In genomic region chr4:155841003-155841454, GRCm38 (mm10) we compare ENCODE assay signal across 8 mouse cellular contexts. TPM values are rescaled to one million over a fixed set of nuclear protein-coding genes. Genes with fewer than 3 reads are reported as not detected.
DNase-seq lines count a peak whose midpoint lies in the region; ATAC-seq and TF ChIP-seq lines count a peak whose summit lies in the region.

No protein-coding gene starts in this region.

- H3K27ac ChIP-seq in forebrain, embryonic 16.5 days (ENCODE audit: low read length), result no peak overlapping the region
- H3K27ac ChIP-seq in hindbrain, embryonic 12.5 days, result no peak overlapping the region
- H3K27ac ChIP-seq in limb, embryonic 15.5 days, result peak overlapping the region; percentile 86
- H3K27ac ChIP-seq in midbrain, embryonic 14.5 days (replicated peaks; ENCODE audit: low read depth, low read length), result no peak overlapping the region
- H3K27ac ChIP-seq in testis, adult 2 months (ENCODE audit: control insufficient read depth, insufficient read depth, low read depth, low read length), result peak overlapping the region; percentile 19; the same call in 1 of the 2 replicates

- peak overlapping the region; percentile 5 for H3K9ac ChIP-seq in forebrain, embryonic 16.5 days (replicated peaks; ENCODE audit: low read depth, low read length)
- peak overlapping the region; percentile 62 for H3K9ac ChIP-seq in hindbrain, embryonic 12.5 days
- peak overlapping the region; percentile 55 for H3K9ac ChIP-seq in limb, embryonic 15.5 days
- 0 out of 2 replicates have a peak overlapping the region, but pooled peaks have one; percentile 26 for H3K9ac ChIP-seq in midbrain, embryonic 14.5 days (replicated peaks; ENCODE audit: low read length)

- 0 out of 2 replicates have a peak, but pooled peaks have one; percentile 12 for TF ChIP-seq CTCF in brain, embryonic 14.5 days (IDR thresholded peaks at IDR 0.05; ENCODE audit: borderline replicate concordance, extremely low read depth, insufficient read depth, insufficient read length)
- no peak for TF ChIP-seq CTCF in testis, adult 2 months (IDR thresholded peaks at IDR 0.05; ENCODE audit: control insufficient read depth, insufficient read depth, insufficient replicate concordance, low read depth, low read length)

- DNase-seq in adrenal gland, adult (ENCODE audit: inconsistent age in 2 of 2, low spot score in 1 of 2), result peak; percentile 78 to 90
- no peak for DNase-seq in adrenal gland, postnatal 4 days (ENCODE audit: low spot score in 2 of 2)
- DNase-seq in brain, embryonic 14.5 days (ENCODE audit: low read depth), result peak; percentile 43
- DNase-seq in midbrain, embryonic 14.5 days, result peak; percentile 45

- ATAC-seq in forebrain, embryonic 16.5 days, result peak; percentile 23; the same call in 1 of the 2 replicates
- ATAC-seq in hindbrain, embryonic 12.5 days (ENCODE audit: low FRiP score), result peak; percentile 46
- ATAC-seq in limb, embryonic 15.5 days (ENCODE audit: insufficient number of reproducible peaks, low FRiP score, low TSS enrichment, low read depth), result peak; percentile 71
- ATAC-seq in midbrain, embryonic 14.5 days (ENCODE audit: low FRiP score, low TSS enrichment), result peak; percentile 32; the same call in 1 of the 2 replicates

- 1% methylated on average over 32 of the region's 32 CpGs for WGBS in forebrain, embryonic 16.5 days
- WGBS in hindbrain, embryonic 12.5 days, result under 1% methylated on average over 32 of the region's 32 CpGs
- WGBS in limb, embryonic 15.5 days, result 1% methylated on average over 32 of the region's 32 CpGs
- WGBS in midbrain, embryonic 14.5 days, result under 1% methylated on average over 32 of the region's 32 CpGs

- peaks cover 11% of the 10 kb centered on the region for H3K4me1 ChIP-seq in forebrain, embryonic 16.5 days (replicated peaks; ENCODE audit: control insufficient read depth, insufficient read depth, low read length)
- H3K4me1 ChIP-seq in hindbrain, embryonic 12.5 days, result peaks cover 28% of the 10 kb centered on the region
- peaks cover 45% of the 10 kb centered on the region for H3K4me1 ChIP-seq in limb, embryonic 15.5 days
- H3K4me1 ChIP-seq in midbrain, embryonic 14.5 days (ENCODE audit: control insufficient read depth, insufficient read depth, low read length), result peaks cover 10% of the 10 kb centered on the region; the same call in 1 of the 2 replicates
- H3K4me1 ChIP-seq in testis, adult 2 months (ENCODE audit: control insufficient read depth, insufficient read depth, low read length), result peaks cover 22% of the 10 kb centered on the region

- no peak for TF ChIP-seq POLR2A in brain, embryonic 14.5 days (IDR thresholded peaks at IDR 0.05; ENCODE audit: borderline replicate concordance, extremely low read depth, insufficient read depth, insufficient read length, poor library complexity, severe bottlenecking)
- peak; percentile 46; the same call in 1 of the 2 replicates for TF ChIP-seq POLR2A in testis, adult 2 months (IDR thresholded peaks at IDR 0.05; ENCODE audit: control insufficient read depth, low read depth, low read length)

- H3K4me2 ChIP-seq in forebrain, embryonic 16.5 days (ENCODE audit: low read length), result peak overlapping the region; percentile 40
- peak overlapping the region; percentile 70 for H3K4me2 ChIP-seq in hindbrain, embryonic 12.5 days (replicated peaks)
- peak overlapping the region; percentile 92 for H3K4me2 ChIP-seq in limb, embryonic 15.5 days
- H3K4me2 ChIP-seq in midbrain, embryonic 14.5 days (ENCODE audit: low read length), result peak overlapping the region; percentile 49

- no peaks in the 10 kb centered on the region; the same call in 1 of the 2 replicates for H3K27me3 ChIP-seq in forebrain, embryonic 16.5 days (replicated peaks; ENCODE audit: control insufficient read depth, insufficient read depth, low read length)
- H3K27me3 ChIP-seq in hindbrain, embryonic 12.5 days, result peaks cover 17% of the 10 kb centered on the region
- H3K27me3 ChIP-seq in limb, embryonic 15.5 days, result no peaks in the 10 kb centered on the region
- no peaks in the 10 kb centered on the region; the same call in none of the 2 replicates for H3K27me3 ChIP-seq in midbrain, embryonic 14.5 days (ENCODE audit: control insufficient read depth, insufficient read depth, low read length)
- no peaks in the 10 kb centered on the region for H3K27me3 ChIP-seq in testis, adult 2 months (ENCODE audit: control insufficient read depth, insufficient read depth, low read length)

- no peaks in the 10 kb centered on the region for H3K9me3 ChIP-seq in forebrain, embryonic 16.5 days (ENCODE audit: control insufficient read depth, low read length)
- H3K9me3 ChIP-seq in hindbrain, embryonic 12.5 days (replicated peaks), result no peaks in the 10 kb centered on the region
- no peaks in the 10 kb centered on the region for H3K9me3 ChIP-seq in limb, embryonic 15.5 days
- no peaks in the 10 kb centered on the region for H3K9me3 ChIP-seq in midbrain, embryonic 14.5 days (ENCODE audit: control insufficient read depth, low read length)

- H3K36me3 ChIP-seq in forebrain, embryonic 16.5 days (ENCODE audit: control insufficient read depth, insufficient read depth), result no peaks in the 10 kb centered on the region
- peaks cover 5% of the 10 kb centered on the region; the same call in 1 of the 2 replicates for H3K36me3 ChIP-seq in hindbrain, embryonic 12.5 days
- H3K36me3 ChIP-seq in limb, embryonic 15.5 days, result peaks cover 24% of the 10 kb centered on the region
- H3K36me3 ChIP-seq in midbrain, embryonic 14.5 days (ENCODE audit: control insufficient read depth, insufficient read depth, low read length), result no peaks in the 10 kb centered on the region
- no peaks in the 10 kb centered on the region; the same call in 1 of the 2 replicates for H3K36me3 ChIP-seq in testis, adult 2 months (ENCODE audit: control insufficient read depth, insufficient read depth, low read length)

- peak overlapping the region; percentile 13 for H3K4me3 ChIP-seq in forebrain, embryonic 16.5 days (replicated peaks; ENCODE audit: low read length)
- H3K4me3 ChIP-seq in hindbrain, embryonic 12.5 days, result peak overlapping the region; percentile 36
- H3K4me3 ChIP-seq in limb, embryonic 15.5 days, result peak overlapping the region; percentile 56
- peak overlapping the region; percentile 24 for H3K4me3 ChIP-seq in midbrain, embryonic 14.5 days (replicated peaks; ENCODE audit: low read depth, low read length)
- H3K4me3 ChIP-seq in testis, adult 2 months (ENCODE audit: control insufficient read depth, low read depth, low read length), result peak overlapping the region; percentile 58

RNA-seq across cellular contexts. Expression of gene Mxra8, which starts 1.5 kb away (rescaled TPM):
- 10 to 100 TPM; 86.3 to 93.5 TPM for total RNA-seq in adrenal gland, postnatal 4 days (2021)
- polyA plus RNA-seq in brain, embryonic 14.5 days (2012; rRNA removed), result 39.9 and 42.2 TPM in 2 replicates
- polyA plus RNA-seq in forebrain, embryonic 16.5 days (2015; fragmentation: Nextera tagmentation; extraction: Ambion mirVana), result 16.9 and 19.8 TPM in 2 replicates
- 40.6 and 40.7 TPM in 2 replicates for polyA plus RNA-seq in hindbrain, embryonic 12.5 days (2016; fragmentation: Nextera tagmentation; extraction: Ambion mirVana)
- polyA plus RNA-seq in limb, embryonic 15.5 days (2015; fragmentation: Nextera tagmentation; extraction: Ambion mirVana), result 150 and 197 TPM in 2 replicates
- 6.0 and 17.5 TPM in 2 replicates for polyA plus RNA-seq in midbrain, embryonic 14.5 days (2014; fragmentation: Nextera tagmentation; extraction: Ambion mirVana)
- 114 and 149 TPM in 2 replicates for polyA plus RNA-seq in testis, adult 2 months (2012; rRNA removed)

RNA-seq across cellular contexts. Expression of gene Dvl1, which starts 6.2 kb away (rescaled TPM):
- 10 to 100 TPM; 53.5 to 53.8 TPM for total RNA-seq in adrenal gland, postnatal 4 days (2021)
- 139 and 184 TPM in 2 replicates for polyA plus RNA-seq in brain, embryonic 14.5 days (2012; rRNA removed)
- 7.0 and 10.0 TPM in 2 replicates for polyA plus RNA-seq in forebrain, embryonic 16.5 days (2015; fragmentation: Nextera tagmentation; extraction: Ambion mirVana)
- polyA plus RNA-seq in hindbrain, embryonic 12.5 days (2016; fragmentation: Nextera tagmentation; extraction: Ambion mirVana), result 18.6 and 20.0 TPM in 2 replicates
- 7.1 and 10.4 TPM in 2 replicates for polyA plus RNA-seq in limb, embryonic 15.5 days (2015; fragmentation: Nextera tagmentation; extraction: Ambion mirVana)
- 15.3 and 18.0 TPM in 2 replicates for polyA plus RNA-seq in midbrain, embryonic 14.5 days (2014; fragmentation: Nextera tagmentation; extraction: Ambion mirVana)
- 132 and 135 TPM in 2 replicates for polyA plus RNA-seq in testis, adult 2 months (2012; rRNA removed)

RNA-seq across cellular contexts. Expression of gene Aurkaip1, which starts 10.0 kb away (rescaled TPM):
- 100 to 1,000 TPM; 123 to 129 TPM for total RNA-seq in adrenal gland, postnatal 4 days (2021)
- 100 and 128 TPM in 2 replicates for polyA plus RNA-seq in brain, embryonic 14.5 days (2012; rRNA removed)
- 111 and 121 TPM in 2 replicates for polyA plus RNA-seq in forebrain, embryonic 16.5 days (2015; fragmentation: Nextera tagmentation; extraction: Ambion mirVana)
- polyA plus RNA-seq in hindbrain, embryonic 12.5 days (2016; fragmentation: Nextera tagmentation; extraction: Ambion mirVana), result 127 and 133 TPM in 2 replicates
- 123 and 128 TPM in 2 replicates for polyA plus RNA-seq in limb, embryonic 15.5 days (2015; fragmentation: Nextera tagmentation; extraction: Ambion mirVana)
- polyA plus RNA-seq in midbrain, embryonic 14.5 days (2014; fragmentation: Nextera tagmentation; extraction: Ambion mirVana), result 118 and 129 TPM in 2 replicates
- 108 and 116 TPM in 2 replicates for polyA plus RNA-seq in testis, adult 2 months (2012; rRNA removed)

RNA-seq across cellular contexts. Expression of gene Tas1r3, which starts 22.1 kb away (rescaled TPM):
- under 1 TPM; 0.85 to 0.92 TPM for total RNA-seq in adrenal gland, postnatal 4 days (2021)
- 0.77 and 0.83 TPM in 2 replicates for polyA plus RNA-seq in brain, embryonic 14.5 days (2012; rRNA removed)
- 0.72 and 0.84 TPM in 2 replicates for polyA plus RNA-seq in forebrain, embryonic 16.5 days (2015; fragmentation: Nextera tagmentation; extraction: Ambion mirVana)
- 0.53 and 0.65 TPM in 2 replicates for polyA plus RNA-seq in hindbrain, embryonic 12.5 days (2016; fragmentation: Nextera tagmentation; extraction: Ambion mirVana)
- polyA plus RNA-seq in limb, embryonic 15.5 days (2015; fragmentation: Nextera tagmentation; extraction: Ambion mirVana), result 0.32 and 0.42 TPM in 2 replicates
- 0.31 and 0.57 TPM in 2 replicates for polyA plus RNA-seq in midbrain, embryonic 14.5 days (2014; fragmentation: Nextera tagmentation; extraction: Ambion mirVana)
- 1.9 and 2.3 TPM in 2 replicates for polyA plus RNA-seq in testis, adult 2 months (2012; rRNA removed)

RNA-seq across cellular contexts. Expression of gene Cptp, which starts 28.2 kb away (rescaled TPM):
- 10 to 100 TPM; 20.2 to 21.0 TPM for total RNA-seq in adrenal gland, postnatal 4 days (2021)
- 29.0 and 30.0 TPM in 2 replicates for polyA plus RNA-seq in brain, embryonic 14.5 days (2012; rRNA removed)
- polyA plus RNA-seq in forebrain, embryonic 16.5 days (2015; fragmentation: Nextera tagmentation; extraction: Ambion mirVana), result 22.5 and 23.8 TPM in 2 replicates
- polyA plus RNA-seq in hindbrain, embryonic 12.5 days (2016; fragmentation: Nextera tagmentation; extraction: Ambion mirVana), result 18.5 and 18.6 TPM in 2 replicates
- polyA plus RNA-seq in limb, embryonic 15.5 days (2015; fragmentation: Nextera tagmentation; extraction: Ambion mirVana), result 19.7 and 20.8 TPM in 2 replicates
- 24.6 and 31.2 TPM in 2 replicates for polyA plus RNA-seq in midbrain, embryonic 14.5 days (2014; fragmentation: Nextera tagmentation; extraction: Ambion mirVana)
- 223 and 230 TPM in 2 replicates for polyA plus RNA-seq in testis, adult 2 months (2012; rRNA removed)

Comparison
In these comparisons a context has a peak if more than half of its experiments do, and no peak if none do; other contexts are left out.
1. DNase-seq: peak in adrenal gland, adult (2 of 2), brain, embryonic 14.5 days (single experiment) and midbrain, embryonic 14.5 days (single experiment); none in adrenal gland, postnatal 4 days (0 of 2).
2. H3K27ac ChIP-seq: peak in limb, embryonic 15.5 days (single experiment) and testis, adult 2 months (single experiment); none in forebrain, embryonic 16.5 days (single experiment), hindbrain, embryonic 12.5 days (single experiment) and midbrain, embryonic 14.5 days (single experiment).
3. H3K4me2 ChIP-seq: peak in every context shown above with its lines; median percentile 92 in limb, embryonic 15.5 days; 70 in hindbrain, embryonic 12.5 days; 49 in midbrain, embryonic 14.5 days; 40 in forebrain, embryonic 16.5 days.
4. H3K9ac ChIP-seq: peak in every context shown above with its lines; median percentile 62 in hindbrain, embryonic 12.5 days; 55 in limb, embryonic 15.5 days; 26 in midbrain, embryonic 14.5 days; 5 in forebrain, embryonic 16.5 days.
5. Peak in every context shown above with its lines, with median percentiles within 50 percentile points of each other: ATAC-seq and H3K4me3 ChIP-seq.